Mouse (Mus musculus): Measurements from ENCODE around the gene Git2.

DNA sequence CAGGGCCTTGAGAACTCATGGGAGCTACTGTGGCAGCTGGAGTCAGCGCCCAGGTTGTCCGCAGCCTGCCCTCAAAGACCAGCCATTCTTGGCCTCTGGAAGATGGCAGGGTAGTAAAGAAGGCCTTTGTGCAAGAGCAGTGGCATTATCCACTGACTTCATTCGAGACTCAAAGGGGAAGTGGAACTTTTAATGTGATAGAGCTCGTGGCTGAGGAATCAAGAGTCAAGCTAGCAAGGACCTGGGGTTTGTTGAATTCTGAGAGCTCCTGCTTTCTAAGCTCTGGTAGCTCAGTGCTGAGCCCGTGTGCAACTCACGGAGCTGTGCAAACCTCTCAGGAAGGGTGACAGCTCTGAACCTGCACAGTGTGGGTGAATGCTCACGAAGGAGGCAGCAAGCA lies 5.6 kb upstream of the Git2 start:
- no peak for TF ChIP-seq ZNF384 (IDR thresholded peaks at IDR 0.05; ENCODE audit: low read depth, low read length)
- no peak for TF ChIP-seq MAFK (IDR thresholded peaks at IDR 0.05; ENCODE audit: insufficient read depth, low read depth, low read length)
- no peak for TF ChIP-seq HCFC1 (IDR thresholded peaks at IDR 0.05; ENCODE audit: borderline replicate concordance, insufficient read depth, low read length)

All from ES-E14 (cell line).